Mouse (Mus musculus) megakaryocyte, embryonic 14.5 days (primary cell): ENCODE measurements at regions not wholly inside any gene's neighbourhood (a gene's known extent, or its start where the extent isn't known, plus 50 kb on each side); places are given as distances from the start of the nearest gene placed in this dataset.

ENCODE experiments used
- FLI1 ChIP-seq: IDR thresholded peaks from 2 replicates; pipeline ENCODE4 v1.6.1; 2012; ENCODE audit warnings: low read length, inconsistent platforms, mixed read lengths
- GATA1 ChIP-seq: IDR thresholded peaks from 3 replicates; pipeline ENCODE4 v1.6.1; 2012; ENCODE audit warnings: mixed read lengths, low read length, inconsistent platforms, borderline replicate concordance

DNA sequence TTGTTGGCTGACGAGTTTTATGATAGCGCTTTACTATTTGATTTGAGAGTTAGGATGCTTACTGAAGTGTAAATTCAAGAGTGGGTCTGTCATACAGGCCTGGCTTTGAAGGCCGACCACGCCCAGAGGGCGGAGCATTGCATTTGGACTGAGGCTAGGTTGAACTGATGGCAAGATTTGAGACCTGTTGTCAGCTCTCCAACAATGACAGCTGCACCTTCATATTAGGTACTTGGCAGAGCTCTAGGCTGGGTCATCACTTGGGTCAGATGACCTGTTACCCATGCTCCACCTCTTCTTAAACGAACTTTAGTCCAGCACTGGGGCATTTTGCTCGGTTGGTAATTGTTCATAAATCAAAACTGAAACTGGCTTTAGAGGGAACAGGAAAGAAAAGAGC, 231.1 kb upstream of the Ptbp2 start:
- TF ChIP-seq GATA1 (no peak), FLI1 (no peak)
